10 mouse cellular contexts compared by ENCODE assay signal in genomic region chr12:82191686-82192085, GRCm38 (mm10).
"Had no signal": no experiment of that assay in that cellular context is flagged by ENCODE, and none has a peak within 500 bp of the region (broad histone marks: within the 10 kb centered on the region; RNA-seq: fewer than 3 reads in every experiment).

No protein-coding gene starts in this region.

- DNase-seq: layer of hippocampus, adult 9-11 months; layer of hippocampus, postnatal 36 days; liver, embryonic 13.5 days; liver, postnatal 0 days; midbrain, embryonic 14.5 days; thymus, postnatal 4 days had no signal

- H3K27ac ChIP-seq: kidney, postnatal 0 days; limb, embryonic 15.5 days; liver, embryonic 13.5 days; neural tube, embryonic 15.5 days had no signal

- H3K36me3 ChIP-seq: limb, embryonic 15.5 days; liver, embryonic 13.5 days; neural tube, embryonic 15.5 days had no signal

- H3K4me3 ChIP-seq: limb, embryonic 15.5 days; liver, embryonic 13.5 days; myocyte; neural tube, embryonic 15.5 days had no signal

- H3K9ac ChIP-seq: limb, embryonic 15.5 days; liver, embryonic 13.5 days; liver, postnatal 0 days; neural tube, embryonic 15.5 days had no signal

- H3K9me3 ChIP-seq: limb, embryonic 15.5 days; liver, embryonic 13.5 days; neural tube, embryonic 15.5 days had no signal

- H3K4me2 ChIP-seq: limb, embryonic 15.5 days; liver, embryonic 13.5 days; neural tube, embryonic 15.5 days had no signal

- H3K27me3 ChIP-seq: limb, embryonic 15.5 days; liver, embryonic 13.5 days; neural tube, embryonic 15.5 days had no signal
